Mouse (Mus musculus) left cerebral cortex, postnatal 36 days (tissue): Measurements from ENCODE around the gene Poc1b. TPM values are rescaled to one million over a fixed set of nuclear protein-coding genes. Genes with fewer than 3 reads are reported as not detected.

ENCODE experiments used
- DNase-seq, 2 experiments: peaks; one replicate each; pipeline ENCODE4 v3.0.0; 2021 to 2022; ENCODE audit warnings: low spot score in 2 of 2, mixed read lengths in 1 of 2
- intact Hi-C: fragments of 180-260 bp; cut with DNase I; formaldehyde crosslinking; loops from one replicate; pipeline ENCODE4 v1.15.1; 2025
- total RNA-seq, 2 experiments: library from RNA; stranded (reverse); gene quantifications; 2 replicates each; pipeline ENCODE4 v1.2.3; 2021

The Poc1b gene
- total RNA-seq, 2 experiments from 2014 or later = 6.0 to 8.3 TPM

GRCm38 (mm10) chr10:99179122-99179521 lies 72.3 kb downstream of the Poc1b start:
- DNase-seq = no peak
- intact Hi-C loops = no loop called here

- intact Hi-C loops = no loop called here
- DNase-seq = no peak
These were observed 72.7 kb downstream of the Poc1b start for GRCm38 (mm10) chr10:99179566-99179965.

- no peak for DNase-seq
- intact Hi-C loops = no loop called here
These were observed 74.7 kb downstream of the Poc1b start for GRCm38 (mm10) chr10:99181497-99181896.

- intact Hi-C loops = no loop called here
These were observed 75.3 kb downstream of the Poc1b start for GRCm38 (mm10) chr10:99182107-99182506.

GRCm38 (mm10) chr10:99188175-99188574 lies 81.3 kb downstream of the Poc1b start:
- intact Hi-C loops = no loop called here

More at GRCm38 (mm10) chr10:99182107-99182506, 75.3 kb downstream of the Poc1b start:
- DNase-seq = no peak

GRCm38 (mm10) chr10:99188656-99189603 lies 82.1 kb downstream of the Poc1b start:
- intact Hi-C loops = no loop called here

More at GRCm38 (mm10) chr10:99188175-99188574, 81.3 kb downstream of the Poc1b start:
- no peak for DNase-seq

GRCm38 (mm10) chr10:99190798-99191197 lies 84.0 kb downstream of the Poc1b start:
- intact Hi-C loops = loop anchor here (2.0 kb wide), 1 partner anchor 70 kb away; no protein-coding TSS in a partner anchor
- no peak for DNase-seq

More at GRCm38 (mm10) chr10:99188656-99189603, 82.1 kb downstream of the Poc1b start:
- no peak for DNase-seq

- DNase-seq = no peak
- intact Hi-C loops = no loop called here
These were observed 87.7 kb downstream of the Poc1b start for GRCm38 (mm10) chr10:99194451-99195055.

GRCm38 (mm10) chr10:99196556-99196955 lies 89.7 kb downstream of the Poc1b start:
- intact Hi-C loops = no loop called here
- no peak for DNase-seq

GRCm38 (mm10) chr10:99197125-99197524 lies 90.3 kb downstream of the Poc1b start:
- DNase-seq = no peak
- intact Hi-C loops = no loop called here

GRCm38 (mm10) chr10:99197607-99198305 lies 90.9 kb downstream of the Poc1b start:
- intact Hi-C loops = no loop called here
- DNase-seq = no peak

GRCm38 (mm10) chr10:99198946-99199345 lies 92.1 kb downstream of the Poc1b start:
- intact Hi-C loops = no loop called here
- DNase-seq = no peak

GRCm38 (mm10) chr10:99200944-99201343 lies 94.1 kb downstream of the Poc1b start:
- intact Hi-C loops = no loop called here
- DNase-seq = no peak

GRCm38 (mm10) chr10:99201786-99202185 lies 95.0 kb downstream of the Poc1b start:
- intact Hi-C loops = no loop called here

GRCm38 (mm10) chr10:99202363-99202762 lies 95.5 kb downstream of the Poc1b start:
- DNase-seq = no peak
- intact Hi-C loops = no loop called here

More at GRCm38 (mm10) chr10:99201786-99202185, 95.0 kb downstream of the Poc1b start:
- DNase-seq = no peak

- no peak for DNase-seq
- intact Hi-C loops = no loop called here
These were observed 96.3 kb downstream of the Poc1b start for GRCm38 (mm10) chr10:99203163-99203562.

GRCm38 (mm10) chr10:99203577-99204487 lies 97.0 kb downstream of the Poc1b start:
- intact Hi-C loops = no loop called here
- DNase-seq = no peak

- intact Hi-C loops = no loop called here
- no peak for DNase-seq
These were observed 97.7 kb downstream of the Poc1b start for GRCm38 (mm10) chr10:99204553-99204952.

GRCm38 (mm10) chr10:99207121-99207520 lies 100.3 kb downstream of the Poc1b start:
- intact Hi-C loops = no loop called here
- DNase-seq = no peak
